Mouse (Mus musculus) forebrain, embryonic 11.5 days (tissue): ENCODE data around the gene Nrxn2. TPM values are rescaled to one million over a fixed set of nuclear protein-coding genes. Genes with fewer than 3 reads are reported as not detected.

Experiments used
- ATAC-seq: fragments of 200-750 bp; cut with Nextera tagmentation; replicated peaks from 2 replicates; pipeline ENCODE4 v1.8.0; 2017; ENCODE audit warnings: moderate TSS enrichment; ENCODE audit not compliant: low FRiP score
- DNase-seq: peaks from one replicate; pipeline ENCODE4 v3.0.0-alpha.2; 2017; ENCODE audit warnings: low spot score
- H3K27ac ChIP-seq: fragments of 300-500 bp; sonication (generic); 2 replicates; pipeline ENCODE4 v1.5.1; 2014; ENCODE audit warnings: low read depth, low read length
- H3K27me3 ChIP-seq: fragments of 300-500 bp; sonication (generic); 2 replicates; pipeline ENCODE4 v1.6.1; 2014; ENCODE audit warnings: mild to moderate bottlenecking, low read length, mixed read lengths; ENCODE audit not compliant: control insufficient read depth, insufficient read depth
- H3K36me3 ChIP-seq: fragments of 300-500 bp; sonication (generic); 2 replicates; pipeline ENCODE4 v1.6.1; 2014; ENCODE audit warnings: mild to moderate bottlenecking, low read length, moderate library complexity, mixed read lengths; ENCODE audit not compliant: control insufficient read depth, insufficient read depth
- H3K4me1 ChIP-seq: fragments of 300-500 bp; sonication (generic); replicated peaks from 2 replicates; pipeline ENCODE4 v1.6.1; 2014; ENCODE audit warnings: low read length, mixed read lengths; ENCODE audit not compliant: control insufficient read depth, insufficient read depth
- H3K4me2 ChIP-seq: fragments of 300-500 bp; sonication (generic); 2 replicates; pipeline ENCODE4 v1.6.1; 2014; ENCODE audit warnings: low read depth, mild to moderate bottlenecking, low read length, moderate library complexity, mixed read lengths; ENCODE audit not compliant: severe bottlenecking
- H3K4me3 ChIP-seq: fragments of 300-500 bp; sonication (generic); 2 replicates; pipeline ENCODE4 v1.5.1; 2014; ENCODE audit warnings: low read depth, low read length
- H3K9ac ChIP-seq: fragments of 300-500 bp; sonication (generic); 2 replicates; pipeline ENCODE4 v1.6.1; 2014; ENCODE audit warnings: low read length
- H3K9me3 ChIP-seq: fragments of 300-500 bp; sonication (generic); 2 replicates; pipeline ENCODE4 v1.6.1; 2016; ENCODE audit warnings: low read length, mixed read lengths; ENCODE audit not compliant: control insufficient read depth
- WGBS: fragments of 180-500 bp; shearing (Covaris S2); extraction: QIAGEN DNeasy Blood & Tissue Kit; methylation state at CpG from one replicate; pipeline ENCODE4 v1.1.7; 2014; 5-methylcytosine and 5-hydroxymethylcytosine counted together
- polyA plus RNA-seq: library from polyadenylated mRNA; unstranded; fragments of >200 nt; fragmentation: Nextera tagmentation; extraction: Ambion mirVana; gene quantifications from 2 replicates; pipeline ENCODE4 v1.2.1, GENCODE M21; 2014

The Nrxn2 gene
- polyA plus RNA-seq, 1 experiment from 2014 or later = 8.1 TPM

DNA sequence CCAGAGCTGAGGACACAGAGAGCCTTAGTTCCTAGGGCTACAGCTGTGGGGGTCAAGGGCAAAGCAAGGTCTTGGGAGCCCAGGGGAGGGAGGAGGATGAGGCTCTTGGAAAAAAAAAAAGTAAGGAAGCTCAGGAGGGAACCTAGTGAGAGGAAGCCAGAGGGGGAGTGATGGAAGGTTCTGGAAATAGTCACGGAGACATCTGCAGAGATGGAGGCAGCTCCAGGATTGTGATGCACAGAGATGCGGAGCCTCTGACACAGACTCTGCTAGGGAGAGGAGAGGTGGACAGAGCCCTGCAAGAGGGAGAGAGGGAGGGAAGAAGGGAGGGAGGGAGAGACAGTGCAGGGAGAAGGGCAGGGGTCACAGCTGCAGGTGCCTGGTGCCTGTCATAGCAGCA, 92.0 kb downstream of the Nrxn2 start:
- Histone ChIP-seq H3K36me3 (no peaks in the 10 kb centered on the region), H3K9me3 (no peaks in the 10 kb centered on the region), H3K4me2 (no peak overlapping the region), H3K9ac (no peak overlapping the region), H3K27me3 (no peaks in the 10 kb centered on the region), H3K4me3 (no peak overlapping the region), H3K4me1 (peaks cover 20% of the 10 kb centered on the region; the same call in 1 of the 2 replicates), H3K27ac (no peak overlapping the region)
- ATAC-seq = no peak
- whole genome bisulfite sequencing = 86% methylated on average over 2 of the region's 2 CpGs
- no peak for DNase-seq

- ATAC-seq = peak; percentile 50; the same call in 1 of the 2 replicates
Measured at GRCm38 (mm10) chr19:6513389-6514139, 95.0 kb downstream of the Nrxn2 start.

DNA sequence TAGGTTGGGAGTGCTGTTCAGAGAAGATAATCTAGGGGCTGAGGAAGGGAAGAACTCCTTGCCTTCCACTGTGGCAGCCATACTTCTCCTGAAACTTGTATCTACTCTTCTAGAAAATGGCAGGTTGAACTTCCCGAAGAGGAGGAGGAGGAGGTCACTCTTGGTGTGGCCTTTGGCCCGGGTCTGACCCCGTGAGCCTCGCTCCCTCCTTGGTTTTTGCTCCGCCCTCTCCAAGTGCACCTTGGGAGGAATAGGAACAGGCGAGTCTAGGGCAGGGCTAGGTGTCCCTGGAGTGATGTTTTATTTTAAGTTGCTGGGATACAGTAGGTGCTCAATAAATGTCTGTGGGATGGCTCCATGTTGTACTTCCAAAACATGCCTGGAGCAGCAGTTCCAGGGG, 96.4 kb downstream of the Nrxn2 start:
- DNase-seq (no peak), ATAC-seq (no peak)
- Histone ChIP-seq H3K4me2 (no peak overlapping the region), H3K4me1 (peaks cover 32% of the 10 kb centered on the region), H3K27ac (no peak overlapping the region), H3K27me3 (no peaks in the 10 kb centered on the region), H3K9ac (no peak overlapping the region), H3K36me3 (no peaks in the 10 kb centered on the region), H3K9me3 (no peaks in the 10 kb centered on the region), H3K4me3 (no peak overlapping the region)
- 87% methylated on average over 6 of the region's 6 CpGs for WGBS

More at GRCm38 (mm10) chr19:6513389-6514139, 95.0 kb downstream of the Nrxn2 start:
- Histone ChIP-seq H3K9ac (0 out of 2 replicates have a peak overlapping the region, but pooled peaks have one; percentile 13), H3K36me3 (no peaks in the 10 kb centered on the region), H3K27me3 (no peaks in the 10 kb centered on the region), H3K27ac (0 out of 2 replicates have a peak overlapping the region, but pooled peaks have one; percentile 8), H3K9me3 (no peaks in the 10 kb centered on the region), H3K4me3 (no peak overlapping the region), H3K4me1 (peaks cover 27% of the 10 kb centered on the region), H3K4me2 (0 out of 2 replicates have a peak overlapping the region, but pooled peaks have one; percentile 2)
- no peak for DNase-seq
- WGBS = 5% methylated on average over 15 of the region's 15 CpGs

DNA sequence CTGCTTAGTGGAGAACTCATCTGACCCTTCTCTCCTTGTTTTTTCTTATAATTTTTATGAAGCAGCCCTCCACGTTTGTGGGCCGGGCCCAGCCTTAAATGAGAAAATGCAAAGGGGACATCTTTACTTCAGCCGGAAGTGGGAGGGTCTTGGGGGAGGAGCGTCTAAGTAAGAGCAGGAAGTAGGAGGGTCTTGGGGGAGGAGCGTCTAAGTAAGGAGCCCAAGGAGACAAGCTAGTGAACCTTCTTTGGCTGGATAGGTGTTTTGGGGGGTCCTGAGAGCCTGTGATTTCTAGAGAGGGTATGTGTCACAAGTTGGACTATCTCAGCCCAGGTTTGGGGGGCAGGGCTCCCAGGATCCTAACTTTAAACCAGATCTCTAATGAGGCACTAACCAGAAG, 96.9 kb downstream of the Nrxn2 start:
- DNase-seq (no peak), ATAC-seq (no peak)
- 80% methylated on average over 5 of the region's 5 CpGs for WGBS

DNA sequence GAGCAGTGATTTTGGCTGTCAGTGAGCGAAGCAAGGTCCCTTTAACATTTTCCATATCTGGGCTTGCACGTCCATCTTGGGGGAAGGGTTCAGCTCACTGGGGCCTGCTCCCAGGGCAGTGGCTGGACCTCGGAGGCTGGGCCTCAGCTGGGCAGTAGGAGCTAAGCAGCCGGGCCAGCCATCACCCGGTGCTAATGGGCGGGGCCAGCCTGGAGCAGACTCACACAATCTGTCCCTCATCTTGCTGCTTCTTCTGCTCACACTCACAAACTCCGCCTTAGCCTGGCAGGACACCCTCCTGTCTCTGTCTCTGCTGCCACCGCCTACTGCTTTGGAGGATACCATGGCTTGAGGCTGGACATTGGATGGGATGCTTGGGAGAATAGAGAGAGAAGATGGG, 97.6 kb downstream of the Nrxn2 start:
- ATAC-seq (no peak), DNase-seq (no peak)
- Histone ChIP-seq H3K4me2 (no peak overlapping the region), H3K4me3 (no peak overlapping the region), H3K36me3 (no peaks in the 10 kb centered on the region), H3K4me1 (peaks cover 32% of the 10 kb centered on the region), H3K27me3 (no peaks in the 10 kb centered on the region), H3K9ac (no peak overlapping the region), H3K9me3 (no peaks in the 10 kb centered on the region), H3K27ac (no peak overlapping the region)
- WGBS = 70% methylated on average over 8 of the region's 8 CpGs

More for the DNA sequence above, 96.9 kb downstream of the Nrxn2 start:
- H3K36me3 ChIP-seq = no peaks in the 10 kb centered on the region
- no peaks in the 10 kb centered on the region for H3K27me3 ChIP-seq
- no peak overlapping the region for H3K27ac ChIP-seq
- H3K4me3 ChIP-seq = no peak overlapping the region
- no peak overlapping the region for H3K9ac ChIP-seq
- H3K9me3 ChIP-seq = no peaks in the 10 kb centered on the region
- H3K4me1 ChIP-seq = peaks cover 32% of the 10 kb centered on the region
- H3K4me2 ChIP-seq = no peak overlapping the region

DNA sequence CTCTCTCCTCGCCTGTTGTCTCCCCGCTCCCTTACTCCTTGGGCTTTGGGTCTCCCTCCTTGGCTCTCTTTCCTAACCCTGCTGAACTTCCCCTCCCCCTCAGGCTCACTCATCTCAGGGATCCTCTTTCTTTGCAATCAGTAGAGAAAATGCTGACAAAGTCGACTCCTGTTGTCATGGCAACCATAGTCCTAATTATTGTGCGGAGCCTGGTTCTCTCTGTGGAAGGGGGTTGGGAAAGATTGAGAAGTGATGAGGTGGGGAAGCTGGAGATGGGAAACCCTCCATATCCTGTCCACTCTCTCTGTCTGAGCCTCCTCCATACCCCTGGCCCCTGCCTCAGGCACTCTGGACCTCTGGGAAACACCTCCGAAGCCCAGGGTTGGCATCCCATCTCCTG, 100.1 kb downstream of the Nrxn2 start:
- Histone ChIP-seq H3K4me3 (no peak overlapping the region), H3K4me2 (peak overlapping the region; percentile 21; the same call in 1 of the 2 replicates), H3K27me3 (no peaks in the 10 kb centered on the region), H3K9me3 (no peaks in the 10 kb centered on the region), H3K9ac (no peak overlapping the region), H3K27ac (peak overlapping the region; percentile 66), H3K36me3 (no peaks in the 10 kb centered on the region), H3K4me1 (peaks cover 22% of the 10 kb centered on the region)
- ATAC-seq = peak; percentile 60
- 24% methylated on average over 5 of the region's 5 CpGs for WGBS
- DNase-seq = no peak

DNA sequence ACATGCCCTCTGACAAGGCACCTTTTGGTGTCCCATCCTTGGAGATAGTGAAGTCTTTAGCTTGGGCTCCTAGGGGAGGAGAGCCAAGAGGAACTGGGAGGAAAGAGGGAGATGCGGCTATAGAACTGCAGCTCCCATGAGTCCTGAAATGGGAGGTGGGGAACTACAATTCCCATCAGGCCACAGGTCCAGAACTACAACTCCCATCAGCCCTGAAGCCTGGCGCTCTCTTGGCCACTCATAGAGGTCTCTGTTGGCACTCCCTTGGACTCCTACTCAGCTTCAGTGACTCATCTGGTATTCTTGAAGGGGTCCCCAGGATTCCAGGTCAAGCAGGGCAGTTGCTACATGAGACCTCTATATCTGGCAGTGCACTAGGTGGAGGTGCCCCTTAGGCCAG, 101.0 kb downstream of the Nrxn2 start:
- H3K27me3 ChIP-seq = no peaks in the 10 kb centered on the region
- H3K9me3 ChIP-seq = no peaks in the 10 kb centered on the region
- H3K4me1 ChIP-seq = peaks cover 15% of the 10 kb centered on the region
- ATAC-seq (peak; percentile 28; the same call in 1 of the 2 replicates), DNase-seq (no peak)
- H3K36me3 ChIP-seq = no peaks in the 10 kb centered on the region
- WGBS = 73% methylated on average over 2 of the region's 2 CpGs
- H3K4me3 ChIP-seq = no peak overlapping the region
- H3K4me2 ChIP-seq = no peak overlapping the region
- no peak overlapping the region for H3K9ac ChIP-seq
- no peak overlapping the region for H3K27ac ChIP-seq

GRCm38 (mm10) chr19:6521630-6522029, 103.1 kb downstream of the Nrxn2 start:
- Histone ChIP-seq H3K4me2 (no peak overlapping the region), H3K36me3 (no peaks in the 10 kb centered on the region), H3K9me3 (no peaks in the 10 kb centered on the region), H3K9ac (no peak overlapping the region), H3K27ac (no peak overlapping the region), H3K4me3 (no peak overlapping the region), H3K4me1 (peaks cover 14% of the 10 kb centered on the region), H3K27me3 (no peaks in the 10 kb centered on the region)
- ATAC-seq = no peak
- 85% methylated on average over 3 of the region's 3 CpGs for WGBS
- DNase-seq = no peak

DNA sequence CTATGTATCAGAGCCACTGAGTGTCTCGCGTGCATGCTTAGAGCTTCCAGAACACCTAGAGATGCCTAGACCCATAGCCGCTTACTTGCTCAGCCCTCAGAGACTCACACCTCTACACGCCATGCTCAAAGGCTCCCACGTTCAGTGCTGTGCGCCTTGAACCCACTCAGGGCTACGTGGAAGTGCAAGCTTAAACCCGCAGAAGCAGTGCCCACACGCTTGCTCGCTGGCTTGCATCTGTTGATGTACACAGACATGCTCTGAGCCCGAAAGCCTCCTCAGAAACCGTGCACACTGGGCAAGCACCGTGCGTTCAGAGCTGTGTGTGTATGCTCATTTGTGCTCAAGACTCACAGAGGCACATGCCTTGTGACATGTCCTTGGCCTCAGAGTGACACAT, 103.8 kb downstream of the Nrxn2 start:
- no peak overlapping the region for H3K4me3 ChIP-seq
- WGBS = 89% methylated on average over 14 of the region's 14 CpGs
- H3K27ac ChIP-seq = no peak overlapping the region
- H3K4me2 ChIP-seq = no peak overlapping the region
- H3K9ac ChIP-seq = no peak overlapping the region
- DNase-seq (no peak), ATAC-seq (no peak)
- H3K36me3 ChIP-seq = no peaks in the 10 kb centered on the region
- no peaks in the 10 kb centered on the region for H3K27me3 ChIP-seq
- H3K9me3 ChIP-seq = no peaks in the 10 kb centered on the region
- H3K4me1 ChIP-seq = peaks cover 14% of the 10 kb centered on the region
